Mouse (Mus musculus) intestine, postnatal 0 days (tissue): ENCODE measurements around the gene Gm20683. TPM values are rescaled to one million over a fixed set of nuclear protein-coding genes. Genes with fewer than 3 reads are reported as not detected.
A peak's percentile ranks its signal among the peaks of the same experiment; 100 is the strongest.
"Not testable (repeated sequence)": the region's sequence is repeated elsewhere in the genome, so short reads cannot be mapped to it uniquely, and the experiment has no call there.

ENCODE experiments used
- ATAC-seq: fragments of 200-750 bp; cut with Nextera tagmentation; 2 replicates; pipeline ENCODE4 v1.8.0; 2017; ENCODE audit warnings: mild to moderate bottlenecking, moderate TSS enrichment, moderate library complexity
- H3K27ac ChIP-seq: fragments of 300-500 bp; sonication (generic); 2 replicates; pipeline ENCODE4 v1.5.1; 2014; ENCODE audit warnings: mild to moderate bottlenecking, low read depth, low read length, moderate library complexity
- H3K27me3 ChIP-seq: fragments of 300-500 bp; sonication (generic); replicated peaks from 2 replicates; pipeline ENCODE4 v1.6.1; 2014; ENCODE audit warnings: low read length, mixed read lengths; ENCODE audit not compliant: control insufficient read depth, insufficient read depth
- H3K36me3 ChIP-seq: fragments of 300-500 bp; sonication (generic); 2 replicates; pipeline ENCODE4 v1.6.1; 2014; ENCODE audit warnings: mild to moderate bottlenecking, moderate library complexity; ENCODE audit not compliant: control insufficient read depth, insufficient read depth
- H3K4me1 ChIP-seq: fragments of 300-500 bp; sonication (generic); replicated peaks from 2 replicates; pipeline ENCODE4 v1.6.1; 2014; ENCODE audit warnings: antibody characterized with exemption, low read length, mixed read lengths; ENCODE audit not compliant: control insufficient read depth, insufficient read depth
- H3K4me2 ChIP-seq: fragments of 300-500 bp; sonication (generic); replicated peaks from 2 replicates; pipeline ENCODE4 v1.6.1; 2014; ENCODE audit warnings: low read depth, mild to moderate bottlenecking, moderate library complexity
- H3K4me3 ChIP-seq: fragments of 300-500 bp; sonication (generic); 2 replicates; pipeline ENCODE4 v1.5.1; 2014; ENCODE audit warnings: low read depth, low read length
- H3K9ac ChIP-seq: fragments of 300-500 bp; sonication (generic); 2 replicates; pipeline ENCODE4 v1.6.1; 2014; ENCODE audit warnings: mild to moderate bottlenecking, low read depth, low read length
- H3K9me3 ChIP-seq: fragments of 300-500 bp; sonication (generic); 2 replicates; pipeline ENCODE4 v1.6.1; 2016; ENCODE audit warnings: mixed run types; ENCODE audit not compliant: control insufficient read depth
- CTCF ChIP-seq: sonication (generic); IDR thresholded peaks from 2 replicates; pipeline ENCODE4 v1.5.1; 2016; ENCODE audit warnings: low read depth, mild to moderate bottlenecking, control low read depth, antibody characterized with exemption, moderate library complexity
- WGBS: fragments of 180-500 bp; shearing (Covaris S2); extraction: QIAGEN DNeasy Blood & Tissue Kit; methylation state at CpG from one replicate; pipeline ENCODE4 v1.1.7; 2014; 5-methylcytosine and 5-hydroxymethylcytosine counted together
- polyA plus RNA-seq: library from polyadenylated mRNA; unstranded; fragments of >200 nt; fragmentation: Nextera tagmentation; extraction: Ambion mirVana; gene quantifications from 2 replicates; pipeline ENCODE4 v1.2.1, GENCODE M21; 2015

Gene Gm20683
- polyA plus RNA-seq, 1 experiment from 2014 or later: 0.90 TPM

GRCm38 (mm10) chr17:25875171-25876136 is 33.9 kb upstream of the Gm20683 start:
- Histone ChIP-seq H3K4me3 (peak overlapping the region; percentile 74), H3K4me2 (peak overlapping the region; percentile 86), H3K4me1 (peaks cover 6% of the 10 kb centered on the region; the same call in 1 of the 2 replicates), H3K27ac (peak overlapping the region; percentile 63), H3K9me3 (no peaks in the 10 kb centered on the region), H3K27me3 (no peaks in the 10 kb centered on the region), H3K9ac (peak overlapping the region; percentile 50), H3K36me3 (peaks cover 10% of the 10 kb centered on the region)
- whole genome bisulfite sequencing: 1% methylated on average over 59 of the region's 59 CpGs
- TF ChIP-seq CTCF: peak; percentile 52
- peak; percentile 80 for ATAC-seq

- peak within 1 kb of the TSS; percentile 74 for H3K4me3 ChIP-seq
- peak within 1 kb of the TSS; percentile 63 for H3K27ac ChIP-seq
- peaks cover 6% of the 10 kb centered on the region; the same call in 1 of the 2 replicates for H3K4me1 ChIP-seq
- H3K27me3 ChIP-seq: no peaks in the 10 kb centered on the region
- no peaks in the 10 kb centered on the region for H3K9me3 ChIP-seq
- H3K36me3 ChIP-seq: peaks cover 10% of the 10 kb centered on the region
- ATAC-seq: peak; percentile 68
- H3K4me2 ChIP-seq: peak within 1 kb of the TSS; percentile 86
- under 1% methylated on average over 25 of the region's 25 CpGs for WGBS
- peak within 1 kb of the TSS; percentile 50 for H3K9ac ChIP-seq
- TF ChIP-seq CTCF: peak; percentile 47
Measured at GRCm38 (mm10) chr17:25874721-25875170, 33.2 kb upstream of the Gm20683 start, which contains the start of gene Mettl26. Gene Mettl26, plus strand, starts transcription at chr17:25875074.

GRCm38 (mm10) chr17:25874148-25874720 is 32.7 kb upstream of the Gm20683 start:
- Histone ChIP-seq H3K4me2 (peak overlapping the region; percentile 86), H3K9me3 (no peaks in the 10 kb centered on the region), H3K36me3 (peaks cover 10% of the 10 kb centered on the region), H3K4me3 (peak overlapping the region; percentile 74), H3K4me1 (peaks cover 6% of the 10 kb centered on the region; the same call in 1 of the 2 replicates), H3K9ac (peak overlapping the region; percentile 40), H3K27ac (peak overlapping the region; percentile 63), H3K27me3 (no peaks in the 10 kb centered on the region)
- 5% methylated on average over 14 of the region's 14 CpGs for WGBS
- no peak for TF ChIP-seq CTCF
- ATAC-seq: no peak

- Histone ChIP-seq H3K36me3 (peaks cover 10% of the 10 kb centered on the region), H3K4me3 (no peak overlapping the region), H3K4me1 (peaks cover 6% of the 10 kb centered on the region; the same call in 1 of the 2 replicates), H3K9me3 (no peaks in the 10 kb centered on the region), H3K9ac (no peak overlapping the region), H3K27ac (no peak overlapping the region), H3K4me2 (peak overlapping the region; percentile 86; the same call in 1 of the 2 replicates), H3K27me3 (no peaks in the 10 kb centered on the region)
- 72% methylated on average over 11 of the region's 11 CpGs for WGBS
- TF ChIP-seq CTCF: no peak
- ATAC-seq: no peak
Measured at GRCm38 (mm10) chr17:25873405-25874147, 32.0 kb upstream of the Gm20683 start.

GRCm38 (mm10) chr17:25872676-25873075 is 31.1 kb upstream of the Gm20683 start:
- TF ChIP-seq CTCF: no peak
- Histone ChIP-seq H3K4me3 (no peak overlapping the region), H3K27ac (no peak overlapping the region), H3K4me1 (peaks cover 6% of the 10 kb centered on the region; the same call in 1 of the 2 replicates), H3K27me3 (no peaks in the 10 kb centered on the region), H3K9me3 (no peaks in the 10 kb centered on the region), H3K36me3 (peaks cover 2% of the 10 kb centered on the region; the same call in 1 of the 2 replicates), H3K9ac (no peak overlapping the region), H3K4me2 (no peak overlapping the region)
- 87% methylated on average over 3 of the region's 3 CpGs for WGBS
- no peak for ATAC-seq

GRCm38 (mm10) chr17:25871566-25871965 is 30.0 kb upstream of the Gm20683 start:
- H3K4me2 ChIP-seq, H3K27me3 ChIP-seq, ATAC-seq: not testable (repeated sequence)

More at GRCm38 (mm10) chr17:25871566-25871965, 30.0 kb upstream of the Gm20683 start:
- H3K9me3 ChIP-seq, H3K27ac ChIP-seq, H3K4me3 ChIP-seq, H3K9ac ChIP-seq, H3K4me1 ChIP-seq, H3K36me3 ChIP-seq: not testable (repeated sequence)
